Mouse (Mus musculus): ENCODE measurements around the gene Ralgapa2.

GRCm38 (mm10) chr2:146502578-146503311, 9.4 kb downstream of the Ralgapa2 start:
- TF ChIP-seq POLR2A (IDR thresholded peaks at IDR 0.05; ENCODE audit: insufficient read depth, low read length) (no peak), CTCF (IDR thresholded peaks at IDR 0.05; ENCODE audit: low read depth, low read length) (no peak), EP300 (IDR thresholded peaks at IDR 0.05; ENCODE audit: insufficient read depth, low read depth, low read length) (no peak)

All from ES-Bruce4 (cell line).